Mouse (Mus musculus) C2C12 (cell line): ENCODE results near the gene Cdk17.

Experiments used
- CEBPB ChIP-seq: IDR thresholded peaks from one replicate; pipeline ENCODE4 v1.6.1; 2011; ENCODE audit warnings: low read depth, mild to moderate bottlenecking, control low read depth, moderate library complexity
- CTCF ChIP-seq: IDR thresholded peaks from one replicate; pipeline ENCODE4 v1.5.1; 2011; ENCODE audit not compliant: control insufficient read depth, insufficient read depth, insufficient read length
- MAX ChIP-seq: IDR thresholded peaks from one replicate; pipeline ENCODE4 v1.6.1; 2011; ENCODE audit warnings: mild to moderate bottlenecking, control low read depth
- MYOD1 ChIP-seq: IDR thresholded peaks from one replicate; pipeline ENCODE4 v1.6.1; 2011; ENCODE audit warnings: low read depth; ENCODE audit not compliant: control insufficient read depth, insufficient read length
- MYOG ChIP-seq: IDR thresholded peaks from one replicate; pipeline ENCODE4 v1.6.1; 2011; ENCODE audit not compliant: control insufficient read depth, insufficient read length; ENCODE audit errors: extremely low read depth
- USF1 ChIP-seq: IDR thresholded peaks from one replicate; pipeline ENCODE4 v1.6.1; 2011; ENCODE audit warnings: low read depth, mild to moderate bottlenecking, control low read depth, moderate library complexity

- TF ChIP-seq USF1: no peak
- no peak for TF ChIP-seq CTCF
- no peak for TF ChIP-seq MYOG
- no peak for TF ChIP-seq CEBPB
- no peak for TF ChIP-seq MAX
- no peak for TF ChIP-seq MYOD1
Observed at GRCm38 (mm10) chr10:93119809-93120208, 40.9 kb upstream of the Cdk17 start.
